Mouse (Mus musculus) frontal cortex, postnatal 14 days (tissue): ENCODE results near the gene Fgfr2.

Experiments
- DNase-seq, 2 experiments: peaks; one replicate each; pipeline ENCODE4 v3.0.0; 2022; ENCODE audit warnings: low spot score in 2 of 2

Gene Fgfr2

GRCm38 (mm10) chr7:131629562-131629961 is 1493.6 kb downstream of the Fgfr2 start:
- no peak for DNase-seq

DNA sequence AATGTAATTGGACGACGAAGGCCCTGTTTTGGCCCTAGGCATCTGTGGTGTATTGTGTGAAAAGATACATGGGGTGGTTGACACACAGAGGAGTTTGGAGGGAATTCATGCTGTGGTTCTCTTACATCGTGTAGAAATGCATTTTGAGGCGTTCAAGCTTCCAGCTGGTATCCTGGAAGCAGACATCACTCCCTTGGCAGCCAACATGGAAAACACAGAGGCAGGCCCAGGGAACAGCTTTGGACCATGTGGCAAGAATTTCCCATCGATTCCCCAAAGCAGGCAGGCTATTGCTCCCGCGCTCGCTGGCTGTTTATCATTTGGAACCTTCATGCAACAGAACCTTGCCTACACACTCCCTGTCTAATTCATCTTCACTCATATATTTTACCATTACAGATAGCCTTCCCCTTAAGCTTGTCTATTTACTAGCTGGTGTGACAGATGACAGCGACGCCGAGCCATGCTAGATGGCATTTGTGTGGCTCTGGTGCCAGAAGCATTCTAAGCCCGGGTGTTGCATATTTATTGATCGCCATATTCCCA is 1494.2 kb downstream of the Fgfr2 start:
- peak; percentile 9 to 20 for DNase-seq

DNA sequence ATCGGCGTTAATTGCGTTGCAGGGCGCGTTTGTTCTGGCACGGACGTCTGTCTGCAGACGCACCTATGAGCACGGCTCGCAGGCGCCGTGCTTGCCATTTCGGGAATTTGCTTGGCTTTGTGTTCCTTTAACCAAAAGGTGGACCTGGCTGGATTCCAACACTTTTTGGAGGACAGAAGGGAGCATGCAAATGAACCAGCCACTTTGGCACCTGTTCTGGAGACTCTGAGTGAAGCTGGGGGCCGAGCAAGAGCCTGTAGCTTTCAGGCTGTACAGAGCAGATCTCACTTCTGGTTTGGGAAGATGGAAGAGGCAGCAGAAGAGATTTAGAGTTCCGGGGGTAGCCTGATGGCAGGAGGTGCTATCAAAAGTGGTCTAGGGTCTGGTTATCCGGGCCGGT is 1494.8 kb downstream of the Fgfr2 start:
- no peak for DNase-seq

GRCm38 (mm10) chr7:131609677-131610076 is 1513.5 kb downstream of the Fgfr2 start:
- DNase-seq = no peak

DNA sequence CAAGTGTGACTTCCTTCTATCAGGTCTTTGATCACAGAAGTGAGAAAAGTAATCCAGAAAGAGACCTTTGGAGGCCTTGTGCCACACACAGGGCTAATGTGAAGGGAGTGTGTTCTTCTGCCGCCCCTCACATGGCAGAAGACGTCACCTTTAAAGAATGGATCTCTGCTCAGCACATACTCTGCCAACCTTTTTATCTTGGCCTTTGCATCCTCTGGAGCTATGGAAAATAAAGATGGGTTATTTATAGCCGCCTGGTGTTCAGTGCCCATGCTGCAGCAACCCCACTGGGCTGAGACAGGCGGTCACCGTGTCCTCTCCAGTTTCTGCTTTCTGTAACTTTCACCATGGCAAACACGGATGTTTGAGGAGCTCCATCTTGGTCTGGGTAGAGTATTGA is 1515.1 kb downstream of the Fgfr2 start:
- no peak for DNase-seq

GRCm38 (mm10) chr7:131605481-131605880 is 1517.7 kb downstream of the Fgfr2 start:
- DNase-seq = no peak

GRCm38 (mm10) chr7:131604946-131605345 is 1518.2 kb downstream of the Fgfr2 start:
- no peak for DNase-seq

DNA sequence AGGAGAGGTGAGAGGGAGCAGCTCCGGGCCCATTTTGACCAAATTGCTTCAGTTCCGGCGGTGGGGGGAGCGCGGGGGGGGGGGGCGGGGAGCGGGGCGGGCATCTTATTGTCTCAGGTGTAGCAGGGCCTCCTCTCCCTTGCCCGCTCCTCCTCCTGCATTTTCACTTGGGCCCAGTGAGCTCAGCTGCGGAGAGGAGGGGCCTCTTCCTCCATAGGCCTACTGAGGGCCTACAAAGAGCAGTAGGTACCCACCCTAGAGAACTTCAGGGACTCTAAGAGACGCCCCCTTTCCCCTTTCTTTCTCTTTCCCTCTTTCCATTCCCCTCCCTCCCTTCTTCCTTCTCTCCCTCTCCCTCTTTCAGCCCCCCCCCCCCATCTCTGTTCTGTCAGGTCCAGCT is 1520.0 kb downstream of the Fgfr2 start:
- no peak for DNase-seq

- DNase-seq = no peak
These were observed 1521.0 kb downstream of the Fgfr2 start for GRCm38 (mm10) chr7:131602106-131602505.

- peak; percentile 9 to 35 for DNase-seq
These were observed 1524.7 kb downstream of the Fgfr2 start for GRCm38 (mm10) chr7:131598483-131598824.

DNA sequence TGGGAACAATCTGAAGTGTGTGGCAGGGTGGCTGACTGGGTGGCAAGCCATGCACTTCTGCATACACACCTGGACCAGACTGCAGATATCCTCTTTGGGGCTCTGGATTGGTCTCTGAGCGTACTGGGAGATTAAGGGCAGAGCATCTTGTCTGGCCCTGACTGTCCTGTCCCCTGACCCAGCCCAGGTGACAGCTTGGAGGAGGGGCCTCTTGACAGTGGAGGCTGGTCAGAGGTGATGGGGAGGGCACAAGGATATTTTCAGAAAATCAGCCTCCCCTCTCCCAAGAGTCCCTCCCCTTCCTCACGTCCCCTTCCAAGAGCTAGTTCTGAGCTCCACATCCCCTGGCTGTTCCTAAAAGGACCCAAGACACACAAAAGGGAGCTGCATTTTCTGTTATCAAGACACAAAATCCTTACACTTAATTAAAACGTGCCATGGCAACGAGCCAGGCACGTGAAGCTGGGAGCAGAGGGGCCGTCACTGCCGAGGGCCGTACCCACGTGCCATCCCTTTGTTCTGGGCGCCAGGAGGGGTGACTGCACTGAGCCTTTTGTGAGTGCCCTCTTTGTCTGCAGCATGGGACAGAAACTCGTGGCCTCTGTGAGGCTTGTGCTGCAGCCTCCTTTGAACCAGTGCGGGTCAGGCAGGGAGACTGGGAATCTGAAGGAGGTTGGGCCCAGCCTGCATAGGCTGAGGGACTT is 1525.2 kb downstream of the Fgfr2 start:
- DNase-seq = peak in 1 of 2 experiments; percentile 5

DNA sequence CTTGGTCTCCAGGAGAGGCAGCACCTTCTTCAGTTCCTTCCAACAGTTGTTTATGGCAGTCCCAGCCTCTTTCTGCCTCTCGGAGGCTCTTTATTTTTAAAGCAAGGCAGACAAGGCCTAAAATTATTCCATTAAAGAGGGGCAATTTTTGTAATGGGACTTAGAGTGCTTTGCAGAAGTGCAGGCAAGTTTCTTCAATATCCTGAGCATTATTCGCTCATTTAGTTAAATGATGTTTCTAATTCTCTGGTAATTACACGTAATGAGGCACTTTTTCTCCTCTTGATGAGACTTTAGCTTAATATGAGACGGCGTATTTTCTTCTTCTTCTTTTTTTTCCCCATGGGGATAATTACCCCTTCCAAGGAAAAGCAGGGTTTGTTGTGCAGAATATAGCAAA is 1537.6 kb downstream of the Fgfr2 start:
- DNase-seq = no peak

- DNase-seq = no peak
These were observed 1541.0 kb downstream of the Fgfr2 start for GRCm38 (mm10) chr7:131582178-131582577.

GRCm38 (mm10) chr7:131575246-131575645 is 1547.9 kb downstream of the Fgfr2 start:
- no peak for DNase-seq

- no peak for DNase-seq
These were observed 1562.5 kb downstream of the Fgfr2 start for GRCm38 (mm10) chr7:131560697-131561042.

- peak; percentile 87 to 91 for DNase-seq
These were observed 1563.0 kb downstream of the Fgfr2 start, which contains the start of gene Bub3 for GRCm38 (mm10) chr7:131559986-131560696. Gene Bub3, plus strand, starts transcription at chr7:131560222.

GRCm38 (mm10) chr7:131557751-131558150 is 1565.4 kb downstream of the Fgfr2 start:
- no peak for DNase-seq

DNA sequence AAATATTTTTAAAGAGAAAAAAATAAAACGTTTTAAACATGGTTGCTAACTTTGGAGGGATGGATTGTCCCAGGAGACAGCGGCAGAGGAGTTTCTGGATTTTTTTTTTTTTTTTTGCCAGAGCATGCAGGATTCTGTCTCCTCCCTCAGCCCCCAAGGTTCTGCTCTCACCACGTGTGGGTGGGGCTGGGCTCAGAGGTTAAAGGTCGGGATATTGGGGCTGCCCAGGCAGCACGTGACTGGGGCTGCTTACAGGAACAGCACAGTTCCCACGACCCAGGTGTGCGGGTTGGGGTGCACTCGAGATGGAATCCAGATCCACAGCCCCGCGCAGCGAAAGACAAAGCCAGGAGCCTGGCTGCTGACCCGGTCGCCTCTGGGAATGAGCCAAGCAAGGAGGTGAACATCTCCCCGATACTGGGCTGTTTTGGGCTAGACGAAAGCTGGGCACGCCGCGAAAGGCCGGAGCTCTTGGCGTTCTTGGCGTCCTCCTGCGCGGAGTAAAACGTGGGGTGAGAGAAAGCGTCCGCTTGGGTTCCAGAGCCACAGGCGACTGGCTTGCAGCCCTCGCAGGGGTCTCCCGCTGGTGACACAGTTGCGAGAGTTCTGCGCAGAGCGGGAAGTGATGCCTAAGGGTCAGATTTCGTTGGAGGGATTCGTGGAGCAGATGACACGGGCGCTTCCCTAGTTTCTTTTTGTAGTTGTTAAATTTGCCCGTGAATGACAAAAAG is 1566.4 kb downstream of the Fgfr2 start:
- no peak for DNase-seq

DNA sequence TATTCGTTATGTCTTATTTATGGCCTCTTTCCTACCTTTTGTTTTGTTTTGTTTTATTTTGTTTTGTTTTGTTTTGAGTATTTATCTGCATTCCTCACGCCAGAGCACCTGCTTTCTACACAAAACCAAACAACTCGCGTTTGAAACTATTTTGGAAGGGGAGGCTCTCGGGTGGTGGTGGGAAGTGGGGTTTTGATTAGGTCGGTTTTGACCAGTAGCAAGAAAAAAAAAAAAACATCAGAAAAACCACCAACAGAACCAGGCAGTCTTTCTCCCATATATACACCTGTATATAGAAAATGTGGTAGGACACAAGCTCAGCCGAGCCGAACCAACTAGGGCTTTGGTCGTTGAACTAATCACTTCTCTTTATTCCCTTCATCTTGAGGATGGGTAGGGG is 1567.0 kb downstream of the Fgfr2 start:
- DNase-seq = no peak

DNA sequence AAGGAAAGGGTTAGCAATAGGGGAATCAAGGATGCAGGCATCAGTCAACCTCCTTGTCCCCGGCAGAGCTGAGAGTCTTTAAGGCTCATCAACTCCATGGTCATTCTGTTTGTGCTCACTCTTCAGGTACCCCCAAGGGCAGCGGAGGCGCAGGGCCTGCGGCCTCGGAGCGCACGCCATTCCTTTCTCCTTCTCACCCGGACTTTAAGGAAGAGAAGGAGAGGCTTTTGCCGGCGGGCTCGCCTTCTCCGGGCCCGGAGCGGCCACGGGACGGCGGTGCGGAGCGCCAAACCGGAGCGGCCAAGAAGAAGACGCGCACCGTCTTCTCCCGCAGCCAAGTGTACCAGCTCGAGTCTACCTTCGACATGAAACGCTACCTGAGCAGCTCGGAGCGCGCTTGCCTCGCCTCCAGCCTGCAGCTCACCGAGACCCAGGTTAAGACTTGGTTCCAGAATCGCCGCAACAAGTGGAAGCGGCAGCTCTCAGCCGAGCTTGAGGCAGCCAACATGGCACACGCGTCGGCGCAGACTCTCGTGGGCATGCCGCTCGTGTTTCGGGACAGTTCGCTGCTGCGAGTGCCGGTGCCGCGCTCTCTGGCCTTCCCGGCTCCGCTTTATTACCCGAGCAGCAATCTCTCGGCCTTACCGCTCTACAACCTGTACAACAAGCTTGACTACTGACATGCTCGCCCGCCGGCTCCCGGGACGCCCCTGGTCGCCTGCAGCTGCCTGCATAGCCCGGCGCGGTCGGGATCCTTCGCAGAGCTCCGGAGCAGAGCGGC is 1567.7 kb downstream of the Fgfr2 start:
- no peak for DNase-seq

DNA sequence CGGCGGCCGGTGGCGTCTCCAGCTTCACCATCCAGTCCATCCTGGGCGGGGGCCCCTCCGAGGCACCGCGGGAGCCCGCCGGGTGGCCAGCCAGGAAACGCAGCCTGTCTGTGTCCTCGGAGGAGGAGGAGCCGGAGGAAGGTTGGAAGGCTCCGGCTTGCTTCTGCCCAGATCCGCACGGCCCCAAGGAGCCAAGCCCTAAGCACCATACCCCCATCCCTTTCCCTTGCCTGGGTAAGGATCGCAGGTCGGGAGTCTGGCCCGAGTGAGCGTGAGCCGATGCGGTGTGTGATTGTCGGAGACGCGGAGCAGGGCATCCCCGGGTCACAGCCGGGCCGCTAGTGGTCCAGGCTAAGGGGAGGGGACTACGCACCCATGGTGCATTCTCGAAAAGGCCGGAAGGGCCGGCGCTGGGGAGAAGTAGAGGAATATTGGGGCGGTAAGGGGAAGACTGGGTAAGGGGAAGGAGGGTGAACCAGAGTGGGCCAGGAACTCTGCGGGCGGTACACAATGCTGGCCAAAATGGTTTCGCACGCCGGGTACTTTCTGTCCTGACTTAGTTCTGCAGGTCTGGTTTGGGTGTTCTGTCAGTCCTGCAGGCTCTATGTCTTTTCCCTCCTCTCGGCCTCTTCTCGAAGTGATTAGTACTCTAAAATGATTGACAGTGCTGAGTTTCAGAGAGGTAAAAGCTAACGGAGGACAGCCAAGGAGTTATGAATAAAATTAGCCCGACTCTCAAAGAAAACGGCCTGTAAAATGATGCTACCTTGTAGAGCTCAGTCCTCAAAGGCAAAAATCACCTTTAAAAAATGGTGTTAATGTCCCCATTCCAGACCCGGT is 1568.6 kb downstream of the Fgfr2 start:
- no peak for DNase-seq
